Mouse (Mus musculus): ENCODE measurements around the gene Zfp786. TPM values are rescaled to one million over a fixed set of nuclear protein-coding genes. Genes with fewer than 3 reads are reported as not detected.

Gene Zfp786
- 2.1 and 3.1 TPM in 2 replicates for polyA plus RNA-seq (2014; fragmentation: Nextera tagmentation; extraction: Ambion mirVana)

- Histone ChIP-seq H3K27me3 (ENCODE audit: control insufficient read depth, insufficient read depth, low read length) (no peaks in the 10 kb centered on the region), H3K4me1 (ENCODE audit: control insufficient read depth, insufficient read depth, low read length) (peaks cover 8% of the 10 kb centered on the region; the same call in 1 of the 2 replicates), H3K9me3 (ENCODE audit: control insufficient read depth, low read length) (no peaks in the 10 kb centered on the region), H3K27ac (ENCODE audit: low read depth, low read length) (peak within 1 kb of the TSS; percentile 57; the same call in 1 of the 2 replicates), H3K36me3 (ENCODE audit: control insufficient read depth, insufficient read depth, low read length) (no peaks in the 10 kb centered on the region), H3K4me2 (replicated peaks; ENCODE audit: low read depth, low read length) (peak within 1 kb of the TSS; percentile 52), H3K4me3 (ENCODE audit: low read length) (peak within 1 kb of the TSS; percentile 81), H3K9ac (ENCODE audit: low read depth, low read length) (peak within 1 kb of the TSS; percentile 88)
- WGBS, result 2% methylated on average over 64 of the region's 64 CpGs
- peak; percentile 90 for ATAC-seq (ENCODE audit: low FRiP score, low TSS enrichment)
These were observed at the start of gene Zfp786 for GRCm38 (mm10) chr6:47830104-47831078. Zfp786 (minus strand) TSS chr6:47830867.

- Histone ChIP-seq H3K36me3 (ENCODE audit: control insufficient read depth, insufficient read depth, low read length) (peaks cover 47% of the 10 kb centered on the region), H3K4me3 (ENCODE audit: low read length) (no peak overlapping the region)
These were observed 49.5 kb upstream of the Zfp786 start for GRCm38 (mm10) chr6:47880166-47880565.

GRCm38 (mm10) chr6:47879049-47879716 lies 48.5 kb upstream of the Zfp786 start:
- no peak for ATAC-seq (ENCODE audit: low FRiP score, low TSS enrichment)
- H3K9ac ChIP-seq (ENCODE audit: low read depth, low read length), result peak overlapping the region; percentile 96; the same call in 1 of the 2 replicates
- H3K36me3 ChIP-seq (ENCODE audit: control insufficient read depth, insufficient read depth, low read length), result peaks cover 40% of the 10 kb centered on the region
- H3K4me1 ChIP-seq (ENCODE audit: control insufficient read depth, insufficient read depth, low read length), result peaks cover 7% of the 10 kb centered on the region; the same call in 1 of the 2 replicates
- no peaks in the 10 kb centered on the region for H3K9me3 ChIP-seq (ENCODE audit: control insufficient read depth, low read length)
- H3K27me3 ChIP-seq (ENCODE audit: control insufficient read depth, insufficient read depth, low read length), result no peaks in the 10 kb centered on the region
- whole genome bisulfite sequencing, result 61% methylated on average over 4 of the region's 4 CpGs
- H3K4me2 ChIP-seq (replicated peaks; ENCODE audit: low read depth, low read length), result peak overlapping the region; percentile 86
- H3K4me3 ChIP-seq (ENCODE audit: low read length), result peak overlapping the region; percentile 88
- H3K27ac ChIP-seq (ENCODE audit: low read depth, low read length), result no peak overlapping the region

More at GRCm38 (mm10) chr6:47880166-47880565, 49.5 kb upstream of the Zfp786 start:
- ATAC-seq (ENCODE audit: low FRiP score, low TSS enrichment), result no peak
- no peaks in the 10 kb centered on the region for H3K9me3 ChIP-seq (ENCODE audit: control insufficient read depth, low read length)
- no peak overlapping the region for H3K4me2 ChIP-seq (replicated peaks; ENCODE audit: low read depth, low read length)
- no peak overlapping the region for H3K27ac ChIP-seq (ENCODE audit: low read depth, low read length)
- H3K27me3 ChIP-seq (ENCODE audit: control insufficient read depth, insufficient read depth, low read length), result no peaks in the 10 kb centered on the region
- WGBS, result 91% methylated on average over 10 of the region's 10 CpGs
- peaks cover 7% of the 10 kb centered on the region; the same call in 1 of the 2 replicates for H3K4me1 ChIP-seq (ENCODE audit: control insufficient read depth, insufficient read depth, low read length)
- no peak overlapping the region for H3K9ac ChIP-seq (ENCODE audit: low read depth, low read length)

- H3K9ac ChIP-seq (ENCODE audit: low read depth, low read length), result peak overlapping the region; percentile 96
These were observed 47.9 kb upstream of the Zfp786 start for GRCm38 (mm10) chr6:47878593-47878992.

GRCm38 (mm10) chr6:47878133-47878514 lies 47.5 kb upstream of the Zfp786 start:
- WGBS, result under 1% methylated on average over 11 of the region's 11 CpGs
- Histone ChIP-seq H3K4me1 (ENCODE audit: control insufficient read depth, insufficient read depth, low read length) (peaks cover 7% of the 10 kb centered on the region; the same call in 1 of the 2 replicates), H3K4me3 (ENCODE audit: low read length) (peak overlapping the region; percentile 88), H3K4me2 (replicated peaks; ENCODE audit: low read depth, low read length) (peak overlapping the region; percentile 86), H3K36me3 (ENCODE audit: control insufficient read depth, insufficient read depth, low read length) (peaks cover 29% of the 10 kb centered on the region), H3K27ac (ENCODE audit: low read depth, low read length) (peak overlapping the region; percentile 97), H3K9me3 (ENCODE audit: control insufficient read depth, low read length) (no peaks in the 10 kb centered on the region), H3K9ac (ENCODE audit: low read depth, low read length) (peak overlapping the region; percentile 96), H3K27me3 (ENCODE audit: control insufficient read depth, insufficient read depth, low read length) (no peaks in the 10 kb centered on the region)
- no peak for ATAC-seq (ENCODE audit: low FRiP score, low TSS enrichment)

More at GRCm38 (mm10) chr6:47878593-47878992, 47.9 kb upstream of the Zfp786 start:
- 43% methylated on average over 3 of the region's 3 CpGs for WGBS
- H3K4me1 ChIP-seq (ENCODE audit: control insufficient read depth, insufficient read depth, low read length), result peaks cover 7% of the 10 kb centered on the region; the same call in 1 of the 2 replicates
- peak overlapping the region; percentile 88 for H3K4me3 ChIP-seq (ENCODE audit: low read length)
- ATAC-seq (ENCODE audit: low FRiP score, low TSS enrichment), result no peak
- H3K27me3 ChIP-seq (ENCODE audit: control insufficient read depth, insufficient read depth, low read length), result no peaks in the 10 kb centered on the region
- no peaks in the 10 kb centered on the region for H3K9me3 ChIP-seq (ENCODE audit: control insufficient read depth, low read length)
- no peak overlapping the region for H3K27ac ChIP-seq (ENCODE audit: low read depth, low read length)
- H3K36me3 ChIP-seq (ENCODE audit: control insufficient read depth, insufficient read depth, low read length), result peaks cover 34% of the 10 kb centered on the region
- H3K4me2 ChIP-seq (replicated peaks; ENCODE audit: low read depth, low read length), result peak overlapping the region; percentile 86

- H3K36me3 ChIP-seq (ENCODE audit: control insufficient read depth, insufficient read depth, low read length), result peaks cover 24% of the 10 kb centered on the region
- H3K4me1 ChIP-seq (ENCODE audit: control insufficient read depth, insufficient read depth, low read length), result peaks cover 7% of the 10 kb centered on the region; the same call in 1 of the 2 replicates
- peak overlapping the region; percentile 97 for H3K27ac ChIP-seq (ENCODE audit: low read depth, low read length)
- H3K9ac ChIP-seq (ENCODE audit: low read depth, low read length), result peak overlapping the region; percentile 96
- H3K4me2 ChIP-seq (replicated peaks; ENCODE audit: low read depth, low read length), result peak overlapping the region; percentile 86
- H3K27me3 ChIP-seq (ENCODE audit: control insufficient read depth, insufficient read depth, low read length), result no peaks in the 10 kb centered on the region
- H3K4me3 ChIP-seq (ENCODE audit: low read length), result peak overlapping the region; percentile 88
- peak; percentile 98 for ATAC-seq (ENCODE audit: low FRiP score, low TSS enrichment)
- under 1% methylated on average over 56 of the region's 71 CpGs for WGBS
- H3K9me3 ChIP-seq (ENCODE audit: control insufficient read depth, low read length), result no peaks in the 10 kb centered on the region
These were observed 46.9 kb upstream of the Zfp786 start for GRCm38 (mm10) chr6:47877461-47878132.

GRCm38 (mm10) chr6:47877058-47877457 lies 46.4 kb upstream of the Zfp786 start, which contains the start of gene Zfp282:
Zfp282 (plus strand) TSS chr6:47877204.
- 5% methylated on average over 9 of the region's 9 CpGs for WGBS
- Histone ChIP-seq H3K4me3 (ENCODE audit: low read length) (peak within 1 kb of the TSS; percentile 88), H3K9ac (ENCODE audit: low read depth, low read length) (peak within 1 kb of the TSS; percentile 96), H3K9me3 (ENCODE audit: control insufficient read depth, low read length) (no peaks in the 10 kb centered on the region), H3K36me3 (ENCODE audit: control insufficient read depth, insufficient read depth, low read length) (peaks cover 20% of the 10 kb centered on the region), H3K4me1 (ENCODE audit: control insufficient read depth, insufficient read depth, low read length) (peaks cover 7% of the 10 kb centered on the region; the same call in 1 of the 2 replicates), H3K27ac (ENCODE audit: low read depth, low read length) (peak within 1 kb of the TSS; percentile 97), H3K27me3 (ENCODE audit: control insufficient read depth, insufficient read depth, low read length) (no peaks in the 10 kb centered on the region), H3K4me2 (replicated peaks; ENCODE audit: low read depth, low read length) (peak within 1 kb of the TSS; percentile 86)
- no peak for ATAC-seq (ENCODE audit: low FRiP score, low TSS enrichment)

- H3K4me3 ChIP-seq (ENCODE audit: low read length), result no peak overlapping the region
- ATAC-seq (ENCODE audit: low FRiP score, low TSS enrichment), result no peak
- H3K4me1 ChIP-seq (ENCODE audit: control insufficient read depth, insufficient read depth, low read length), result no peaks in the 10 kb centered on the region
- no peaks in the 10 kb centered on the region for H3K27me3 ChIP-seq (ENCODE audit: control insufficient read depth, insufficient read depth, low read length)
- no peaks in the 10 kb centered on the region for H3K9me3 ChIP-seq (ENCODE audit: control insufficient read depth, low read length)
- H3K27ac ChIP-seq (ENCODE audit: low read depth, low read length), result no peak overlapping the region
- WGBS, result 90% methylated on average over 5 of the region's 5 CpGs
- no peak overlapping the region for H3K9ac ChIP-seq (ENCODE audit: low read depth, low read length)
- peaks cover 6% of the 10 kb centered on the region; the same call in 1 of the 2 replicates for H3K36me3 ChIP-seq (ENCODE audit: control insufficient read depth, insufficient read depth, low read length)
- no peak overlapping the region for H3K4me2 ChIP-seq (replicated peaks; ENCODE audit: low read depth, low read length)
These were observed 41.6 kb upstream of the Zfp786 start for GRCm38 (mm10) chr6:47872266-47872665.
